Mouse (Mus musculus) urinary bladder, postnatal 14 days (tissue): Measurements from ENCODE around the gene Aldh1a2.

Experiments used
- DNase-seq: peaks from one replicate; pipeline ENCODE4 v3.0.0; 2021; ENCODE audit warnings: low spot score

Aldh1a2 gene

DNA sequence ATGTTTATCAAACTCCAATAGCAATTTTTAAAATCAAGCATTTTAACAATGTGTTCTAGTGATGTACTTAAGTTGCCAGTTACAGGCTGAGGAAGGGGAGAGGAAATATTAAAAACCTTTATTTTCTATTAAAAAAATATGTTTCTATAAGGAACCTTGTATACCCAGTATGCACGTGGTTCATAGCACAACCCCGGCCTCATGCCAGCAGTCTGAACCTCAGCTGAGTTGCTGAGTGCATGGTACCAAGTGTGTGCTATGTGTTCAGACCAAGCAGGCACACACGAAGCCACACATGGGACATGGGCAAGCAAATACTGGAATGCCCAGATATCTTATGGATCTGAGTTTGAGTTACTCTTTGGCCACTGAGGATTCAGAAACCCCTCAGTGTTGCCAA, 74.2 kb downstream of the Aldh1a2 start:
- no peak for DNase-seq

DNA sequence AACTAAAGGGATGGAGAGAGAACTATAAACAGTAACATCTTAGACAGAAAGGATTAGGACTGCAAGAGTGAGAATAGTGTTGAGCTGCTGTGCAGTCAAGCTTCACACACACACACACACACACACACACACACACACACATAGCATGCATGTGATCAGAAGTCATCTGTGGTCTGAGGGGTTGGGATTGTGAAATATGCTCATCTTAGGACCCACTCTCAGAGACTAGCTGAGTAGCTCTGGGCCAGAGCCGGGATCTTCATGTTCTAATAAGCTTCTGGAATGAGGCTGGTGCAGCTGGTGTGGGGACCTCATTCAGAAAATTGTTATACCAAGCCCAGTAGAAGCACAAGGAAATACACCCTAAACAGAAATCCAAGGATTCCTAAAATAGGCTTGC, 75.1 kb downstream of the Aldh1a2 start:
- no peak for DNase-seq

DNA sequence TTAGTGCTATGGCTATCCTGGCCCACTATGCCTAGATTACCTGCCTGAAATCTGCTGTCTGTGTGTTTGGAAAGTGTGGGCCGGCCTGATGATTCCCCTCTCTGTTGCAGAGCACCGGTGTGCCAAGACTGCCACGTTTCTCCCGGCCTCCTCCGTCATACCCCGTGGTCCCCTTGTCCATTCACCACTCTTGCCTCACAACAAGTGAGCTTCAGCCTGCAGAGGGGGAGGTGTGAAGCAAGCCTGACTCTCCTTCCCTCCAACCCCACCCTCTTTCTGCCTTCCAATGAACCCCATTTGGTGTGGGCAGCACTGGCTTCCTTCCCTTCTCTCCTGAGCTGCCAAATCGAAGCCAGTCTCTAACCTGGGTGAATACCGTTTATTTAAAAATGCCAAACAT, 79.9 kb downstream of the Aldh1a2 start:
- DNase-seq: no peak

DNA sequence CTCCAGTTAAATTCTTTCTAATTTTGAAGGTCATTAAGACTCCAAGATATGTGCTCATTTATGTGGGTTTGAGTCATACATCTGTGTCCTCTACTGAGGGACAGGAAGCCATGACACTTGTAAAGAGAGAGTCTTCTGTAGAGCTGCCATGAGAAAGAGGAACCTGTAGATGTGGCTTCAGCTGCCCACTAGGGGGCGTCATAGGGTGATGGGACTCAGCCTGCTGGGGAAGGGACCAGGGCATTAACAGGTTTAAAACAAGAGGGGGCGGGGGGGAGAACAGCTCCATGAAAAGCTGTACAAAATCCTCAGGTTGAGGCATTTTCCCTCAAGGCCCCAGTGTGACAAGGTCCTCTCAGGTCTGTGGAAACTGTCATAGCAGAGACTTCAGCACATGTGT, 88.0 kb downstream of the Aldh1a2 start:
- DNase-seq: no peak

DNA sequence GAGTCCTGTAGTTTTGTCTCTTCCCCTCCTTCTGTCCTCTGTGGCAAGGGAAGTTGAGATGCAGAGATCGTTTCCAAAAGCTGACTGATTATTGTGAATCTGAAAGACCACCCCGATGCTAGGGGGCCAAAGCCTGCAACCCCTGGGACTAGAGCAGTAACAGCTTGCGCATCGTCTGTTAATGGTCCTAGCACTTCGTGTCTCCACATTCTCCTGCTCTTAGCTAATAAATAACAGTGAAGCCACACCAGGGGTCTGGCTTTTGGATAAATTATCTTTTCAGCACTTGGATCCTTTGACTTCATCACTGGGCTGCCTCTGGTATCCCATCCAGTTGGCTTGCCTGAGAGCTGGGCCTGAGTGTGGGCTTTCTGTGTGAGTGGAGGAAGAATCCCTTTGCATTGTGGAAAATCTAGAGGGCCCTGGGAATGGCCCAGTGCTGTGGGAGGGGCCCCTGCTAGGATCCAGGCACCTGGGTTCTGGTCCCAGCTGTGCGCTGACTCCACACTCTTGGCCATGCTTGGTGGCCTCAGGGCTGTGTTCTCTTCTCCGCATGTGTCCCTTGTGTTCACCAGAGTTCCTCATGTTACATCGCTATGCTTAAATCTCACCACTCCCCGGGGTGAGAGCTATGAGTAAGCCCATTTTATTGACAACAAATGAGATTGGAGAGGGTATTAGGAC, 91.7 kb downstream of the Aldh1a2 start:
- DNase-seq: no peak

DNA sequence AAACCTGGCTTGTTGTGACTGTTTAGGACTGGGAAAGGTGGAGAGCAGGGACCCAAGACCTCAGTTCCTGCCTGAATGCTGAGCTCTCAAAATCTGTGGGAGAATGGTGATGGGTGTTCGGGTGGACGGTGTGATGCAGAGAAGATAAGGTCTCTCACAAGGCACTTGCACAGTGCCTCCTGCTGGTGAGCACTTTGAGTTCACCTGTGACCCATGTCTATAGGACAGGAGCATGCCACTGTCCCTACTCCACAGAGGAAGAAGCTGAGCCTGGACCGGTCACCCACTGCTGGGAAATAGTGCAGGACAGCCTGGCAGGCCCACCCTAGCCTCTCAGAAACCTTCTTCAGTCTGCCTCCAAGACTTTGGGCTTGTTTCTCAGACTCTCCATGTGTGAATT, 100.4 kb downstream of the Aldh1a2 start:
- DNase-seq: no peak

DNA sequence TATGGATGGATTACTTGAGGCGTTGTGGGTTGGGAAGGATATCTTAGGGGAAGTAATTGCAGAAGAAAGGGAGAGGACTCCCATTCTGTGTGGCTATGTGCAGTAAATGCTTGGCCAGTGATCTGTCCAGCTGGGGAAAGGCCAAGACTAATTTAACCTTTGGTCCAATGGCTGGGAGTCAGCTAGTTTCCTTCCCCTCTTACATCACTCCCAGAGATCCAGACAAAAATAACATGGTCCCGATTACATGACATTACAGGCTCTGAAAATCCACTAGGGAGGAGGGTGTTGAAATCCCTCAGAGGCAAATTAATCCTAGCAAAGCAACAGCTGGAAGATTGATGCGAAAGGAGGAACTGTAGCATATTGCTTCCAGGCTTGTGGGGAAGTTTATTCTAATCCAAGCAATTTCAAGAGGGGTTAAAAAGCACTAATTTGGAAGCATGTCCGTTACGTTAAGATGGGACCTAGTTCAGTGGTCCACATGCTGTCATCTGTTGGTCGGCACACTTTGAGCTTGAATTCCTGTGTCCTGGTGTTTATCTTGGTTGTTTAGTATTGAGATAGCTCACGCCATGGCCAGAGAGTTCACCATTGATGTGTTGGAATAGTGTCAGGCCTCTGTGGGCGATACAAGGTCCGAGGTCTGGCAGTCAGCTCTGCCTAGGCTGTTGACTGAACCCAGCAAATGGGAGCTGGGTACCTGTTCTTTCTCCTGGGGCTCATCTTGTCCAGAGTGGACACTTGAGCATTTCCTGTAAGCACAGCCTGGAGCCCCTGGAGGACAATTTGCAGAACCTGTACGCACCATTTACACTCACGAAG, 101.7 kb downstream of the Aldh1a2 start:
- peak; percentile 61 for DNase-seq

DNA sequence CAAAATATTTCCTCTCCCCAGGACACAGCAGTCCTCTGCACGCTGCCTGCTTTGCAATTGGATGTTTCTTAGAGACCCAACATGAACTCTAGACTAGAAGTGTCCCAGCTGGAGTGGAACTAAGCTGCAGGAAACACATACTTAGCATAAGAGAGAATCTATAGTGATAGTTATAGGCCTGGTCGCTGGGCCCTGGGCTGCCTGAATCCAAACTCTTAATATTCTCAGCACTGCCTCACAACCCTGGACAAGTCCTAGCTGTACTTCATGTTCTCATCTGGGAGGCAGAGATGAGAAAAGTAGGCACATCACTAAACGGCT, 102.3 kb downstream of the Aldh1a2 start:
- DNase-seq: no peak

DNA sequence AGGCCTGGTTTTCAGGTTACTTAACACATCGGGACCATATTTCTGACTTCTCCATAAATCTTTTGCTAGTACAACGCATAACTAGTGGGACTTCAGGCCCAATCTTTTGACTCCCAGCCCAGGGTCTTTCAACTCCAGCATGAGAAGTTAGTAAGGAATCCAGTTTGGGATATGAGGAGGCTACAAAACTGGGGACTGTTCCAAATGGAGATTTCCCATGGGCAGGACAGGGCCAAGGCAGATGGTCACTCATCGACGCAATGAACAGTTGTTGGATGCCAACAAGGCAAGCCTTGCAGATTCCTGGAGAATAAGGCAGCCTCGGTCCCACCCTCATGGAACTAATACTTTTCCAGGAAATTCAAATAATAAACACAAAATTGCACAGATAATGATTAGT, 104.2 kb downstream of the Aldh1a2 start:
- peak; percentile 16 for DNase-seq

DNA sequence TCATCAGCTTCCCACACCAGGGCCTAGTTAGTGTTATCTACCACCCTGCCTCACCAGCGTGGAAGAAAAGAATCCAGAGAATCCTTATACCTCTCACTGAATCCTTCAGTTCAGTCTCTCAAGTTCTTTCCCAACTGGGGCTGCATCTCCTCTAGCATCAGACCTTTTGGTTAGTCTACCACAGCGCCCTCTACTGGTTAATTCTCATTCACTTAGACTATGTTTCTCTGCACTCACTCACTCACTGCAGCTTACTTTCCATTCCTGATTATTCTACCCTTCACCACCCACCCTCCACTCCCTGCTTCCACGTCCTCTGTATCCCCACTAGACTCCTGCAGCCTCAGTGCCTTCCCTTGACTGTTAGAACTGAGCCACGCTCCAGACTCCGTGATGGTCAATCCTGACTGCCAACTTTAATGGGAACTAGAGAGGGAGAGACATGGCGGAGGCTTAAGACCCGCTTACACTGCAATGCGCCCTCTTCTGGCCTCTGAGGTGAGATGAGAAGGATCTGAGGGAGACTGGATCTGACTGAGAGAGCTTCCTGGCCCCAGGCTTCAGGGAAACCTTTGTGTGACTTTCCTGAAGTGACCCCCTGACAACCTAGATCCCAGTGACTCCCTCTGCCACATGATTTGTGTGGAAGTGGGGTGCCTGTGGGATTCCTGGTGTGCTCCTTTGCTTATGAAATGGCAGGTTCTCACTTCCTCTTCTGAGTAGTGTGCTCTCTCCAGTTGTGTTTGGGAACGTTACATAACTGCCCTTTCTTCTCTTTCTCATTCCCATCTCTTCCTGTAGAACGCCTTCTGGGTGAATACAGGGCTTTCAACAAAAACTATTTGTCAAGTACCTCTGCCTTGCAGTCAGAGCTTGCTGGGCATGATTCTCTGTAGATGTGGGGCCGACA, 104.9 kb downstream of the Aldh1a2 start:
- no peak for DNase-seq

DNA sequence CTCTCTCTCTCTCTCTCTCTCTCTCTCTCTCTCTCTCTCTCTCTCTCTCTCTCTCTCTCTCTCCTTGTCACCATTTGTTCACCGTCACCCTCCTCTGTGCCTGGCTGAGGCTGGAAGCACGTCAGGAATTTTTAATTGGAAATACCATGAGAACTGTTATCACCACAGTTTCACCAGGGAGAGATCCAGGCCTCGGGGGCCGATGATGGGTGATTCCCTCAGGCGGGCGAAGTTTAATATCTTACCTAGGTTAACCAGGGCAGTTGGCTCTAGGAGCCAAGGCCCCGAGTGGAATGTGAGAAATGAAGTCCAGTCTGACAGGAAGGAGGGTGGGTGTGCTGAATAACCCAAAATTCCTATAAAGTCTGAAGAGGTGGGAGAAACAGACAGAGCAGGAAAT, 105.8 kb downstream of the Aldh1a2 start:
- no peak for DNase-seq

DNA sequence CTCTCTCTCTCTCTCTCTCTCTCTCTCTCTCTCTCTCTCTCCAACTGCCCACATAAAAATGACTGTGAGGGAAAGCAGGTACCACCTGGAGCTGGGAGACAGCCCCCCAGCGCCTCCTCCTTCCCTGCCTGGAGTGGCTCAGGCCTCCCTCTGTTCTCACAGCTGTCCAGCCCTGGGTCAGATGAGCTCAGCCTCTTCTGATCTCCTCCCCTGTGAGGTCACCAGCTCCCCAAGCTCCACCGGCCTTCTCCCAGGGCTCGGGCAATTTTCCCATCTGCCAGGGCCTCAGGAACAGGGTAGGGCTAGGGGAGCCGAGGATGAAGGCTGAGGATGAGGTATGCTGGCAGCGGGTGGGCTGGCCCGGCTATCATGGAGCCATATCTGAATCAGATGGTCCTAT, 106.3 kb downstream of the Aldh1a2 start:
- no peak for DNase-seq

DNA sequence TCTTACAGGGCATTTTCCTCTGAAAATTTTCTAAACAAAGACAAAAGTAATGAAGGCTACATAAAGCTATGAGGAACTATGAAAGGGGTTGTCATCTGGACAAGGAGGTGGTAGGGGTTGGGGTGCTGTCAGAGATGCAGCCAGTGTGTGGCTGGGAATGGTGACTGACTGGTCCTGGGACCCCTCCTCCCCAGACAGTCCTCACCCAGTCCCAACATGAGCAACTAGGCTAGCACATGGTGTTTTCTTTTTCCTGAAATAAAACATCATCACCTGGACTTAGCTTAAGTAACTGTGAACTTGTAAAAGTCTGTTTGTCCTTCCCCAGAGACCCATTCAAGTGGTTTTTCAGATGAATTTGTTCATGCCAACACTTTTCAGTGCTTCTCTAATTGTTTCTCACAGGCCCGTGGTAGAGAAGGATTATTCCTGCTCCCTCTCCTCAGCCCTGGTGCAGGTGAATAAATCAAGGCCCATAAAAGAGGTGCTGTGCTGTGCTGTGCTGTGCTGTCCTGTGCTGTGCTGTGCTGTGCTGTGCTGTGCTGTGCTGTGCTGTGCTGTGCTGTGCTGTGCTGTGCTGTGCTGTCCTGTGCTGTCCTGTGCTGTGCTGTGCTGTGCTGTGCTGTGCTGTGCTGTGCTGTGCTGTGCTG, 107.8 kb downstream of the Aldh1a2 start:
- DNase-seq: no peak

DNA sequence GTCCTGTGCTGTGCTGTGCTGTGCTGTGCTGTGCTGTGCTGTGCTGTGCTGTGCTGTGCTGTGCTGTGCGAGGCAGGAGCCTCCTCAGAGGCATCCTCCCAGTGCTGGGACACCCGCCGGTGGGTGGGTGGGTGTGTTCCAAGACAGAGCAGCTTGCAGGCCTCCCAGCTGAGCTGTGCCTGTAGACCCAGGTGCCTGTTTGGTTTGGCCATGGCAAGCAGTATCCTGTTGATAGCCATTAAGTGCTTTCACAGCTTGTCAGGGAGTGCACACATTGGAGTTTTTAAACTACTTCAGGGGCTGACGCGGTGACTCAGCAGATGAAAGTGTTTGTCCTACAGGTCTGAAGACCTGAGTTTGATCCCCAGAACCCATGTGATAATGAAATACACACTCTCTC, 108.5 kb downstream of the Aldh1a2 start:
- no peak for DNase-seq

DNA sequence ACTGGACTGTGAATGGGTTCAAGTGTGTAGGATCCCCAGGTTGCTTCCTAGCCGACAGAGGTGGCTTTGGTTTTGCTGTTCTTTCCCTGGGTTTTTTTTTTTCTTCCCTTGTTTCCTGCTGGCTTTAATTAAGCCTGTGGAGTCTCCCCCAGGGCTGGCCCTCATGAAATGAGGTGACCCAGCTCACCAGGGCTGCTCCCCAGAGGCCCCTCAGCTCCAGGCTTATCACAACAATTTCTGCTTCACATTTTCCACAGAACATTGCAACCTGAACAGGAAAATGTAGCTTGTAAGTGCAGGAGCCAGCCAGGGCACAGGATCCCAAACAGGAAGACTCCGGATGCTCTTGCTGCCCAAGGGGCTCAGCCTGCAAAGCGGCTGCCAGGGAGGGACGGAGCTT, 110.7 kb downstream of the Aldh1a2 start:
- no peak for DNase-seq

DNA sequence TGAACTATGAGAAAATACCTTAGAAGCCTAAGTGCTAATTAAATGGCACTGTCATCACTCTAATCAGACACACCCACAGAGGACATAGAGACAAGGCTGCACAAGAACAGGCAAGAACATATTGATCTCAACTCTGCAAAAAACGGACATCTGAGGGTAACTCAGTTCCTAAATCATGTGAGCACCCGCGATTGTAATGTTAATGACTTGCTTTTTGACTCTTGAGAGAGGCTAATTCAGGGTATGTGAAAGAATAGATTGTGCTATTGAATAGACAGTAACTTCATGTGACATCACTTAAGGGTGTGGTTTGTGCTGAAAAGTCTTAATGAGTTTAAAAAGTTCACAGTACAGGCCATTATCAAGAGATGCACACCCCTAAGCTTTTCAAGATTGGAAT, 116.1 kb downstream of the Aldh1a2 start:
- DNase-seq: no peak

DNA sequence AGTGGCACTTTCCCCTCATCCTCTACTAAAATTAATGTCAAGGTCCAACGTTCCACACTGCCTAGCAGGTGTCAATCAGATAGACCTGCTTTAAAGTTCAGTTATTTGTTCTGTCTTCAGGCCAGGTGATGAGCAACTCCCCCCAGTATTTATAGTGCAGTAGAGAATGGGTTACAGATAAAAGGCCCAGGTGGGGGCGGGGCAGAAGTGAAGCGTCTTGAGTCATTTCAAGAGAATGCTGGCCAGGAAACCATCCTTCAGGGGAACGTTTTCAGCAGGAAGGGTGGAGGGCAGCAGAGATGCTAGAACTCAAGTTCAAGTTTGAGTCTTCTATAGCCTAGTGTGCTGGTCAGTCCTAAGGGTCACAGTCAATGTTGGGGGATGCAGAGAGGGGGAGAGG, 121.1 kb downstream of the Aldh1a2 start:
- no peak for DNase-seq

DNA sequence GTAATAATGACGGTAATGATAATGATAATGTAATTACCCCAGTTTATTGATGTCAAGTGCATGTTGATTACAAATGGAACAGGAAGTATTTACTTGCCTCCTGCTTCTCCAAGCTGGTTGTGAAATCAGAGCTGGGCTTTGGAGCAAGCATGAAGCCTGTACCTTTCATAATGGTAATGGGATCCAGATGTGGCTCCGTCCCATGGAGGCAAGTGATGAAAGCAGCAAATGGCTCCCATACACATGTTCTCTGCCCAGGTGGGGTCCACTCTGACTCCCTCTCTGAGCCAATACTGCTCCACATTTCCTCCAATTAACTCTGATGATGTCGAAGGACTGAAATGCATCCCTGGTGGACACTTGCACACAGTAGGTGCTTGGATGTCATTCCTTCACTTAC, 121.8 kb downstream of the Aldh1a2 start:
- DNase-seq: no peak

DNA sequence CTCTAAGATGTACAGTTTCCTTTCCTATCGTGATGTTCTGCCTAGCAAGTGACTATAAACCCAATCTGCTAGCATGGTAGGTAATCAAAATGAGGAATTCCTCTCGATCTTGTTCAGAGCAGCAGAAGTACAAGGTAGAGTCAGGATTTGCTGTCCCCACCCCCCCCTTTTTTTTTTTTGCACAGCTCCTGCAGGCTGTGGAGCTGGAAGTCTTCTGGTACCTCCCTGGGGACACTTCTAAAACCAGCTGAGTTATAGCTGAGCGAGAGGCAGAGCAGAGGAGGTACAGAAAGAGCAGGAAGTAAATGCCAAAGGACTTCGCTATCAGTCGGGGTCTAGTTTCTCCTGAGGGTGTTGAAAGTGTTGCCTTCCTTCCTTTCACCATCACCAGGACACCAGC, 124.5 kb downstream of the Aldh1a2 start:
- DNase-seq: no peak
